Mouse (Mus musculus): Measurements from ENCODE around the gene Gm10217. TPM values are rescaled to one million over a fixed set of nuclear protein-coding genes. Genes with fewer than 3 reads are reported as not detected.

Gm10217 gene
- total RNA-seq (2022) = not detected

DNA sequence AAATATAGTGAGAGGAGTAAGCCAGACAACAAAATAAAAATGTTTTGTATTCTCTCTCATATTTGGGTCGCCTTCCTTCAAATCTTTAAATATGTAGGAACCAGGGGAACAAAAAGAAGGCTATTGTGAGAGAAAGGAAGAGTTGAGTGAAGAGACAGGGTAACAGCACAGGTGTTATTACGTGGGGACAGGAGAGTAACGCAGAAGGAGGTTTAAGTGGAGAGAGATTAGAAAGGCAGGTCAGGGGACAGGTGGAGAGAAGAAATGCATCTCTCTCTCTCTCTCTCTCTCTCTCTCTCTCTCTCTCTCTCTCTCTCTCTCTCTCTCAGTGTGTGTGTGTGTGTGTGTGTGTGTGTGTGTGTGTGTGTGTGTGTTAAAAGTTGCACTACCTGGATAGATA is at the start of gene Gm10217:
TSS of gene Gm10217 (plus strand) at position 301 of the 400 bp plus-strand sequence.
- no peak for DNase-seq (ENCODE audit: low spot score)

GRCm38 (mm10) chr8:9824770-9825169 is 39.3 kb upstream of the Gm10217 start:
- DNase-seq (ENCODE audit: low spot score) = no peak

DNA sequence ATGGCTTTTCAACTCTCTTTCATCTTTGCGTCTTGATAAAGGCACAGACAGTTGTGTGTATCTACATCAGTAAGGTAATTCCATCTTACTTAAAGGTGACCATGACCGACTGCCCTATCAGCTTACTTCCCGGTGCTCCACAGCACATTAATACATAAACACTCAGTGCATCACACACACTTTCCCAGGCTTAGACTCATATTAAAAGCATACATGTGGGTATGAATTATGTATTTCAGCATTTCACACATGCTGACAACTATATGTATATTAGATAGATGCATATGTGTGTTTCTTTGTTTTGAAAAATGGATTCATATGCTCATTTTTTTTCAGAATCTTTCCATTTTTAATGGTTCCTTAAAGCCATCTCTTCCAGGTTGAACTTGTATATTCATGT is 23.8 kb upstream of the Gm10217 start:
- no peak for DNase-seq (ENCODE audit: low spot score)

GRCm38 (mm10) chr8:9859286-9859685 is 4.8 kb upstream of the Gm10217 start:
- DNase-seq (ENCODE audit: low spot score) = no peak

DNA sequence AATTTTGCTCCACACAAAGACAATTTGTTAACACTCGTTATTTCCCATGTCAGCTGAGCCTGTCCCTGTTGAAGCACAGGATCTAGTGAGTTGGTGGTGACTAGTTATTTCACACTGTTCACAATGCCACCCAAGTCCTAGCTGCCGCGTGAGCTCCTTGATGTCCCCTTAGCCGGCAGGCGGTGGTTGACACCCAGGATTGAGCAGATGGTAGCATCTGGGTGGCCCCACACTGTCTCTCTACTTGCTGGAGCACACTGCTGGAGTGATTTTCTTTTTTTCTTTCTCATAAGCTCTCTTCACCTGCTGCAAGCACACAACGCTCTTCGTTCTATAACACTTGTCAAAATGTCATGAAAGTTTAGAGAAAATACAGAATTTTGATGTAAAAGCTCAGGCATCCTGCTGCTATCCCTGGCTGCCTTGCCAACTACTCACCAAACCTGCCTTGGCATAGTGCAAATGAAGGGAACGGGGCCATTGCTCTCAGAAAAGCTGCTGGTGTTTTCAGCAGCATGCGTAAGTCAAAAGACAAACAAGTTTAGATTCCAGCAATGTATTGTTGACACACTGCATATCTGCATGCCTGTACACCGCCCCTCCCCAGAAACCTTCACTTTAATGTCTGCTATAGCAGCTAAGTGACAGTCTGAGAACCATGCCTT is 3.4 kb upstream of the Gm10217 start:
- no peak for DNase-seq (ENCODE audit: low spot score)

- DNase-seq (ENCODE audit: low spot score) = no peak
Observed at GRCm38 (mm10) chr8:9865150-9865549, 1.1 kb downstream of the Gm10217 start.

DNA sequence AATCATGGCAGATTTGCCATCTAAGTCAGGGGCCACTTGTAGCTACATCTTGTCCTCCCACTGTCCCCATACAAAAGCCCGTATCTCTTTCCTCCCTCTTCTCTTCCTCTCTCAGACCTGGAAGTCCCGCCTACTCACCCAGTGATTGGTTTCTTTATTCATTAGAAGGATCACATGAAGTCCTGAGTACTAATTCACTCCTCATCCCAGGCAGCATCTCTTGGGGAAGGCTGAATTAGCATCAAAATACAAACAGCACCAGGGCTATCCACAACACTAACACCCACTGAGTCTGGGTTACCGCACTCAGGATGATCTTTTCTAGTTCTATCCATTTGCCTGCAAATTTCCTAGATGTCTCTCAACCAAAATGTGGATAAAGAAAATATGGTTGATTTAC is 4.0 kb downstream of the Gm10217 start:
- no peak for DNase-seq (ENCODE audit: low spot score)

DNA sequence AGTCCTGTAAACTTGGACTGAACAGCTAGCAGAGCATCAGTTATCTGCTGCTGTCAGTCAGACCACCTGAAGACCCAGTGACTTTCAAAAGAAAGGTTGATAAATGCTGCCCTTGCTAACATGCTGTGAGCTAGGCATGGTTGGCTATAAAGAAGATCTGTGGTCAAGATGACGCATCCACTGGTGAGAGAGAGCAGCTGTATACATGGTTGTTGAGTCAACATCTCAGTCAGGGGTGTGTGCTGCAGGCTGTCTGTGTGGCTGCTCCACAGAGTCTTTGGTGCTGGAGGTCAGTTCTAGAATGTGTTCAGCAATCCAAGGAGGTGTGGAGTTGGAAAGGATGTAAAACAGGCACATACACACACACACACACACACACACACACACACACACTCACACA is 12.2 kb downstream of the Gm10217 start:
- DNase-seq (ENCODE audit: low spot score) = no peak

DNA sequence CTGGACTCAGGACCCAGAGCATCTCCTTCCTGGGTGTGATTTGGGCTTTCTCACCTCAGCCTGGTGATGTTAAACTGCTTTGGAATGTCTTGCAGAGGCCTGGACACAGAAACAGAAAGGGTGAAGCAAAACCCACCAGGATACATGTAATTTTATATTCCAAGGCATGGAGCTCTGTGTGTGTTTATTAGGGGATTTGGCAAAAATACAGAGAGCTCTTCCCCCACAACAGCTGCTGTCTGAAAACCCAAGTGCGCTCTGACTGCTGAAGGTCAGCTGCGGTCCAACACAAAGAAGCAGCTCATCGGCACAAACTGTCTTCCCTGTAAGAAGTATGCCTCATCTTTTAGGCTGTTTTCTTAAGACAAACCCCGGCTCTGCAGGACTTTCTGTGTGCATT is 15.9 kb downstream of the Gm10217 start:
- no peak for DNase-seq (ENCODE audit: low spot score)

- DNase-seq (ENCODE audit: low spot score) = no peak
Observed at GRCm38 (mm10) chr8:9886714-9887113, 22.7 kb downstream of the Gm10217 start.

DNA sequence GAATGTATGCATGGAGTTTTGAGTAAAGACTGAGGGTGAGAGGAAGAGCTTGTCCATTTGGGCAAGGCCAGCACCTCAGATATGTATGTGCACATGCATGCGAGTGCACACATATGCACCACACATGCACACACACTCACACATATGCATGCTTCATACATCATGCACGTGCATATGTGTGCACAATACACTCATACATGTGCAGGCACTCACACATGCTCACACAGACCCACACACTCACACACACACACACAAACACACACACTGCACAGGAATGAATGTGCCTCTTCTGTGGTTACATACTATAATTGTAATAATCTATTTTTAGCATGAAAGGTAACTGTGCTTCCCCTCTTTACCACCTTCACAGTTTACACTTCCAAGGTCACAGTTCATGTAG is 35.1 kb downstream of the Gm10217 start:
- no peak for DNase-seq (ENCODE audit: low spot score)

DNA sequence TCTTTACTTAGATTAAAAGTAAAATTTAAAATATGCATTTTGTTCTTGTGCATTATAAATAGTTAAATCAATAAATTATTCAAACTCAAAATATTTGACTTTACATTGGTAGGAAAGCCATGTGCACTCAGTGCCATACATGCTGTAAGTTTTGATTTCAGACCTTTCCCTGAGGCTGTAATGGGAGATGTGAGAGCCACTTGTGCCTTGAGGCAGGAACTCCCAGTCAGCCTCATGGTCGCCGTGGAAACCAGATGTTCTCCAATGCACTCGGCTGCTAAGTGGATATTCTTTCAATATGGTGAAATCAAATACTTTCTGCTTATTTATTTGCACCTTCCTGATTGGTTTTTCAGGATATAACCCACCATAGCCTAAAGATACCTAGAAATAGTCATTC is 35.6 kb downstream of the Gm10217 start:
- DNase-seq (ENCODE audit: low spot score) = no peak

Other genes with a start within 250 kb of the Gm10217 start
- not detected for gene Fam155a, start 93.1 kb upstream of the Gm10217 start, total RNA-seq (2022)
- gene Lig4, start 113.4 kb downstream of the Gm10217 start, total RNA-seq (2022) = 1 to 10 TPM; 4.6 to 6.3 (median 5.9) TPM
- gene Abhd13, start 113.5 kb downstream of the Gm10217 start, total RNA-seq (2022) = 1 to 10 TPM; 8.5 to 9.5 (median 9.2) TPM
- 1 to 10 TPM; 5.1 to 7.8 (median 5.7) TPM for gene Tnfsf13b, start 142.2 kb downstream of the Gm10217 start, total RNA-seq (2022)

Data from heart, adult 8-10 months (tissue).